Comparison of ENCODE assay signal across 30 mouse cellular contexts in genomic region chr10:128972841-128973240, GRCm38 (mm10). TPM values are rescaled to one million over a fixed set of nuclear protein-coding genes. Genes with fewer than 3 reads are reported as not detected.
"Had no signal": no experiment of that assay in that cellular context is flagged by ENCODE, and none has a peak within 500 bp of the region (broad histone marks: within the 10 kb centered on the region; RNA-seq: fewer than 3 reads in every experiment).

No protein-coding gene starts in this region.

- ATAC-seq: intestine, postnatal 0 days; lung, postnatal 0 days; midbrain, embryonic 15.5 days had no signal

- H3K4me1 ChIP-seq: liver, embryonic 13.5 days; midbrain, embryonic 12.5 days; midbrain, embryonic 15.5 days; neural tube, embryonic 12.5 days; neural tube, embryonic 15.5 days had no signal

- H3K27ac ChIP-seq: left cerebral cortex, adult 2 months; liver, embryonic 13.5 days; macrophage; midbrain, embryonic 12.5 days; midbrain, embryonic 15.5 days; neural tube, embryonic 12.5 days; neural tube, embryonic 15.5 days; stomach, embryonic 15.5 days had no signal

- DNase-seq: kidney, adult 2 months; kidney, postnatal 10 days; kidney, postnatal 36 days; layer of hippocampus, postnatal 36 days; liver, embryonic 13.5 days; lung, embryonic 14.5 days; retina, postnatal 1 day; right cerebral cortex, postnatal 25 days; spleen, adult 18-20 months; thymus, postnatal 25 days had no signal

- H3K9ac ChIP-seq: liver, embryonic 13.5 days; lung, embryonic 14.5 days; midbrain, embryonic 12.5 days; midbrain, embryonic 15.5 days; neural tube, embryonic 12.5 days; neural tube, embryonic 15.5 days; stomach, embryonic 15.5 days had no signal

- H3K4me2 ChIP-seq: liver, embryonic 13.5 days; lung, embryonic 14.5 days; midbrain, embryonic 12.5 days; midbrain, embryonic 15.5 days; neural tube, embryonic 12.5 days; neural tube, embryonic 15.5 days; stomach, embryonic 15.5 days had no signal

- H3K27me3 ChIP-seq: midbrain, embryonic 15.5 days; neural tube, embryonic 12.5 days; neural tube, embryonic 15.5 days; stomach, embryonic 15.5 days had no signal

- H3K36me3 ChIP-seq: liver, embryonic 13.5 days; midbrain, embryonic 12.5 days; midbrain, embryonic 15.5 days; neural tube, embryonic 12.5 days; neural tube, embryonic 15.5 days; stomach, embryonic 15.5 days had no signal

- H3K4me3 ChIP-seq: left cerebral cortex, adult 2 months; liver, embryonic 13.5 days; midbrain, embryonic 12.5 days; midbrain, embryonic 15.5 days; neural tube, embryonic 12.5 days; neural tube, embryonic 15.5 days; stomach, embryonic 15.5 days had no signal

- H3K9me3 ChIP-seq: liver, embryonic 13.5 days; midbrain, embryonic 12.5 days; midbrain, embryonic 15.5 days; neural tube, embryonic 12.5 days; neural tube, embryonic 15.5 days; stomach, embryonic 15.5 days had no signal

RNA-seq across cellular contexts. Expression of gene Mettl7b, which starts 12.1 kb away (rescaled TPM):
- total RNA-seq: layer of hippocampus, adult 8-10 months; layer of hippocampus, postnatal 10 days; layer of hippocampus, postnatal 36 days; left cerebral cortex, adult 2 months; left cerebral cortex, postnatal 10 days; left cerebral cortex, postnatal 36 days; megakaryocyte, adult 5-6 weeks had no signal
- polyA plus RNA-seq: limb, embryonic 11.5 days; liver, embryonic 13.5 days; lung, embryonic 14.5 days; macrophage; midbrain, embryonic 12.5 days; midbrain, embryonic 15.5 days; neural tube, embryonic 12.5 days; neural tube, embryonic 15.5 days had no signal

RNA-seq across cellular contexts. Expression of gene Olfr9, which starts 16.4 kb away (rescaled TPM):
- total RNA-seq: layer of hippocampus, adult 8-10 months; layer of hippocampus, postnatal 10 days; layer of hippocampus, postnatal 36 days; left cerebral cortex, adult 2 months; left cerebral cortex, postnatal 10 days; left cerebral cortex, postnatal 36 days; megakaryocyte, adult 5-6 weeks had no signal
- polyA plus RNA-seq: intestine, postnatal 0 days; kidney, adult 2 months; kidney, embryonic 14.5 days; limb, embryonic 11.5 days; limb, embryonic 14.5 days; liver, embryonic 13.5 days; liver, embryonic 16.5 days; lung, embryonic 14.5 days; lung, postnatal 0 days; macrophage; midbrain, embryonic 12.5 days; midbrain, embryonic 15.5 days; neural tube, embryonic 12.5 days; neural tube, embryonic 15.5 days; stomach, embryonic 15.5 days; thymus, postnatal 0 days; urinary bladder, adult 2 months had no signal

RNA-seq across cellular contexts. Expression of gene Olfr763, which starts 37.8 kb away (rescaled TPM):
- total RNA-seq: layer of hippocampus, adult 8-10 months; layer of hippocampus, postnatal 10 days; layer of hippocampus, postnatal 36 days; left cerebral cortex, adult 2 months; left cerebral cortex, postnatal 10 days; left cerebral cortex, postnatal 36 days; megakaryocyte, adult 5-6 weeks had no signal
- polyA plus RNA-seq: intestine, postnatal 0 days; kidney, adult 2 months; kidney, embryonic 14.5 days; limb, embryonic 11.5 days; limb, embryonic 14.5 days; liver, embryonic 13.5 days; liver, embryonic 16.5 days; lung, embryonic 14.5 days; lung, postnatal 0 days; macrophage; midbrain, embryonic 12.5 days; midbrain, embryonic 15.5 days; neural tube, embryonic 12.5 days; neural tube, embryonic 15.5 days; stomach, embryonic 15.5 days; thymus, postnatal 0 days; urinary bladder, adult 2 months had no signal

RNA-seq across cellular contexts. Expression of gene Itga7, which starts 39.2 kb away (rescaled TPM):
- total RNA-seq: megakaryocyte, adult 5-6 weeks had no signal
- polyA plus RNA-seq: macrophage had no signal
